Mouse (Mus musculus): ENCODE measurements around the gene Gkn3. TPM values are rescaled to one million over a fixed set of nuclear protein-coding genes. Genes with fewer than 3 reads are reported as not detected.
A peak's percentile ranks its signal among the peaks of the same experiment; 100 is the strongest.

The Gkn3 gene
- polyA plus RNA-seq, 1 experiment from 2014 or later, result 0.42 TPM

DNA sequence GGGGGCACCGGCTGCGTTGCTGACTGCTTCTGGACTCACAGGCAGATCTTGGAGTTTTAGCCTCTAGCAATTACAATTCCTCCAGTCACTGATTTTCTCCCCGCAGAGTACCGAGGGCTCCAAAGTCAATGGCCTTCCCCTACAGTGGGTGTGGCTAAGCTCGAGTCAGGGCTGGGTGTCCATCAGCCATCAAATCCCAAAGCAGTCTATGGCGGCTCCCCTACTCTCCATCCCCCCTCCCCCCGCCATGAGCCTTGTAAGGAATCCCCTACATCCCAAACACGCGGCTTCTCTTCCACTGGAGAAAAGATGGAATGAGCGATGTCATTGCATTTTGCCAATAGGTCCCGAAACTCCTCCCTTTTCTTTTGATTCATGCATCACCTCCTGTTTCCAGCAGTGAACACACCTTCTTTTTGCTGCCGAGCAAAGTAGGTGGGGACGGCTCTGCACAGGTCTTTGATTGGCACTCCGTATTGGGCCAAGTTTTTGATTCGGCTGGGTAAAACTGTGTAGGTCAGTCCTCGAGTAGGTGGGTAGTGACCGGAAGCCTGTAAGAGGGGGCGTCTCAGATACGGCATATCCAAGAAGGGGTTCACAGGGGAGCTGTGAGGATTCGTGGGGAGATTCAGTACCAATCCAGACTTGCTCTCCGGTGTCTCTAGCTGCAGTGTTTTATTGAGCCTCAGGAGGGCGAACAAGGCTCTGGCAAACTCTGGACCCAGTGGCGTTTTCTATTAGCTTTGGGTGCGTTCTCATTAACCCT, 4.6 kb downstream of the Gkn3 start:
- ATAC-seq (ENCODE audit: low FRiP score) (peak; percentile 30; the same call in 1 of the 2 replicates), DNase-seq (ENCODE audit: low spot score, missing footprints) (peak; percentile 86)
- Histone ChIP-seq H3K27ac (ENCODE audit: low read depth, low read length) (no peak overlapping the region), H3K27me3 (ENCODE audit: control insufficient read depth, insufficient read depth, low read length) (no peaks in the 10 kb centered on the region), H3K36me3 (ENCODE audit: control insufficient read depth, insufficient read depth, low read length) (no peaks in the 10 kb centered on the region), H3K4me1 (ENCODE audit: control insufficient read depth, insufficient read depth, low read length) (no peaks in the 10 kb centered on the region), H3K9ac (ENCODE audit: low read length) (no peak overlapping the region), H3K4me2 (peak overlapping the region; percentile 48), H3K9me3 (ENCODE audit: control insufficient read depth, low read length) (no peaks in the 10 kb centered on the region), H3K4me3 (ENCODE audit: low read depth, low read length) (peak overlapping the region; percentile 19)
- 9% methylated on average over 24 of the region's 24 CpGs for WGBS

DNA sequence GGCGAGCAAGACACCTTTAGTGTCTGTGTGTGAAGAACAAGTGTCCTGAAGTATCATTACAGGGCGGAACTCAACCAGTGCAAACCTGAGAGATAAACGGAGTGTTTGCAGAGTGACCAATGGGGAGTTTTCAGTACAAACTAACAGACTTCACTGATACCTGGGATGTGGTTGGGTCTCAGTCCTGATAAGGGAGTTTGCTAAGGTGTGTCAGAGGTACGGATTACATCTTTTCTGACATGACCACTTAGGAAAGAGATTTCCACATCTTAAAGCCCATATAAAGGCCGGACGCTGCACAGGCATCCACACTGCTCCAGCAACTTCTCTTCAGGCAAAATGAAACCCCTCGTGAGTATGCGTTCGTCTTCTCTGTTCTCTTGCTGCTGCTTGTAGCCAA, 15.7 kb downstream of the Gkn3 start, which contains the start of gene Gkn2:
Gkn2 (plus strand) TSS at position 301 of the 400 bp plus-strand sequence.
- H3K4me2 ChIP-seq, result no peak within 1 kb of the TSS
- H3K4me1 ChIP-seq (ENCODE audit: control insufficient read depth, insufficient read depth, low read length), result no peaks in the 10 kb centered on the region
- no peaks in the 10 kb centered on the region for H3K36me3 ChIP-seq (ENCODE audit: control insufficient read depth, insufficient read depth, low read length)
- no peak within 1 kb of the TSS for H3K9ac ChIP-seq (ENCODE audit: low read length)
- no peak within 1 kb of the TSS for H3K27ac ChIP-seq (ENCODE audit: low read depth, low read length)
- ATAC-seq (ENCODE audit: low FRiP score), result no peak
- no peak for DNase-seq (ENCODE audit: low spot score, missing footprints)
- no peaks in the 10 kb centered on the region for H3K9me3 ChIP-seq (ENCODE audit: control insufficient read depth, low read length)
- WGBS, result 93% methylated on average over 9 of the region's 9 CpGs
- no peak within 1 kb of the TSS for H3K4me3 ChIP-seq (ENCODE audit: low read depth, low read length)
- H3K27me3 ChIP-seq (ENCODE audit: control insufficient read depth, insufficient read depth, low read length), result no peaks in the 10 kb centered on the region

DNA sequence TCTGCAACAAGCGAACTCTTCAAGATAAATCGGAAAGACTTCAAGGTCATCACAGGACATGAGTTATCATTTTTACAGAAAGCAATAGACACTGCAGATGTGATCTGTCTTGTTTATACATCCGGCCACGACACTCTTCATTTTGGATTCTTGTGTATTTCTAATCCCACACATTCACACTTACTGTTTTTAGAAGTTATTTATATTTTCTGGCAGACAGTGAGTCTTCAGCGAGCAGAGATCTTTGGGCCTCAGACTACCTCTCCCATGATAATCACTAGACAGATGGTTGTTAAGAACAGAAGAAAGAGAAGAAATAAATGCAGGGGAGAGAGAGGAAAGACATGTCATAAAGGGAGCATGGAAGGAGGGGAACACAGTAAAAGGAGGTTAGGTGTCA, 19.5 kb downstream of the Gkn3 start:
- Histone ChIP-seq H3K36me3 (ENCODE audit: control insufficient read depth, insufficient read depth, low read length) (no peaks in the 10 kb centered on the region), H3K4me1 (ENCODE audit: control insufficient read depth, insufficient read depth, low read length) (no peaks in the 10 kb centered on the region), H3K27me3 (ENCODE audit: control insufficient read depth, insufficient read depth, low read length) (no peaks in the 10 kb centered on the region), H3K9me3 (ENCODE audit: control insufficient read depth, low read length) (no peaks in the 10 kb centered on the region), H3K4me2 (no peak overlapping the region), H3K27ac (ENCODE audit: low read depth, low read length) (no peak overlapping the region), H3K9ac (ENCODE audit: low read length) (no peak overlapping the region), H3K4me3 (ENCODE audit: low read depth, low read length) (no peak overlapping the region)
- ATAC-seq (ENCODE audit: low FRiP score) (no peak), DNase-seq (ENCODE audit: low spot score, missing footprints) (no peak)
- 93% methylated on average over 5 of the region's 5 CpGs for WGBS

DNA sequence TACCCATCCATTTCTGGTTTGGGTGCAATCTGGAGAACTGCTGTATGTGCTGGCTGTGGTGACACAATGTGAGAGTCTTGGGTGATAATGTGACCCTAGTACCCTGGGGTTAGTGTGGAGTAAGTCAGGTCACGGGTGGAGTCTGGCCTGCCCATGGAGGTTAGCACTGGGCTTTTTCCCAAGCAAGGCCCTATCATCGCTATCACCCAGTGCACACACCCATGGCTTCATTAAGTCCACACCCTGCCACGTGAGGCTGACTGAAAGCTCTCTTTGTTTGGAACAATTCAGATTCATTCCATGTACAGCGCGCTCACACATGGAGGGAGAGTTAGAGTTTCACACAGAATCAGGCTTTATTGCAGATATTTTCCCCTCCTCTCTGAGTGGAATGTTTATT, 34.3 kb downstream of the Gkn3 start:
- H3K27ac ChIP-seq (ENCODE audit: low read depth, low read length), result no peak overlapping the region
- no peak overlapping the region for H3K4me3 ChIP-seq (ENCODE audit: low read depth, low read length)
- no peak for DNase-seq (ENCODE audit: low spot score, missing footprints)
- no peaks in the 10 kb centered on the region for H3K36me3 ChIP-seq (ENCODE audit: control insufficient read depth, insufficient read depth, low read length)
- no peak overlapping the region for H3K4me2 ChIP-seq
- WGBS, result 80% methylated on average over 5 of the region's 5 CpGs
- no peaks in the 10 kb centered on the region for H3K4me1 ChIP-seq (ENCODE audit: control insufficient read depth, insufficient read depth, low read length)
- H3K27me3 ChIP-seq (ENCODE audit: control insufficient read depth, insufficient read depth, low read length), result no peaks in the 10 kb centered on the region
- H3K9ac ChIP-seq (ENCODE audit: low read length), result no peak overlapping the region
- no peak for ATAC-seq (ENCODE audit: low FRiP score)
- no peaks in the 10 kb centered on the region for H3K9me3 ChIP-seq (ENCODE audit: control insufficient read depth, low read length)

DNA sequence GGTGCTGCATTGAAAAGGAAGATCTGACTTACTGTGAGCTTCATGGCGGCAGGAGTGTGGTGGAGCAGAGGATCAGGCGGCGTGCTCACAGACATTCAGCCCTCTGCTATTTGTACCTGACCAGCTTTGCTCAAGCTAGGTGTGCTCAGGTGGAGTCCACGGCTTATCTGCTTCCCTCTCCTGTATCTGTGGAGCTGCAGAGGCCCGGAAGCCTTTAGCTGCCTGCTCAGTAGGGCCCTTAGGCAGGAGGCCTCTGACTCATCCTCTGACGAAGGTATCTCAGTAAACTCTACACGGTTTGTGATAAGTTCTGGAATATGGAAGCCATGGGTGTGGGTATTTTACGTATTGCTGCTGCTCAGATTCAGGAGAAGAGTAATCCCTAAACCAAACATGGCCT, 37.9 kb downstream of the Gkn3 start, which contains the start of gene Gkn1:
Gkn1 (minus strand) TSS at position 114 of the 400 bp plus-strand sequence.
- H3K4me1 ChIP-seq (ENCODE audit: control insufficient read depth, insufficient read depth, low read length), result no peaks in the 10 kb centered on the region
- DNase-seq (ENCODE audit: low spot score, missing footprints) (no peak), ATAC-seq (ENCODE audit: low FRiP score) (no peak)
- no peak within 1 kb of the TSS for H3K4me3 ChIP-seq (ENCODE audit: low read depth, low read length)
- H3K27ac ChIP-seq (ENCODE audit: low read depth, low read length), result no peak within 1 kb of the TSS
- H3K9ac ChIP-seq (ENCODE audit: low read length), result no peak within 1 kb of the TSS
- H3K4me2 ChIP-seq, result no peak within 1 kb of the TSS
- H3K36me3 ChIP-seq (ENCODE audit: control insufficient read depth, insufficient read depth, low read length), result no peaks in the 10 kb centered on the region
- H3K9me3 ChIP-seq (ENCODE audit: control insufficient read depth, low read length), result no peaks in the 10 kb centered on the region
- no peaks in the 10 kb centered on the region for H3K27me3 ChIP-seq (ENCODE audit: control insufficient read depth, insufficient read depth, low read length)
- 92% methylated on average over 8 of the region's 8 CpGs for WGBS

DNA sequence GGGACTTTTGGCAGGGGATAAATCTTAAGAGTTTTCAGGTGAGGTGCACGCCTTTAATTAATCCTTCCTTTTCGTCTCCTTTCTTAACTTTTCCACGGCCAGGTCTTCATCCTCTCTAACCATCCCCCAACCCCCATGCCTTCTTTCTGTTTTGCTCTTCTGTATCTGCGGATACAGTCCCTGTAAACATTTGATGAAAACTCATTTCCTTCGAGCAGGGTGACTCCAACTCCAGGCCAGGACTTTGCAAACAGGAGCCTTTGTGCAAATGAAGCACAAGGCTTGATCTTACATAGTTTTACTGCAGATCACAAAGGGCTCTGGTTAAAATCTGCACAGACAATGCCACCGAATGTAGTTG, 52.8 kb downstream of the Gkn3 start:
- Histone ChIP-seq H3K9ac (ENCODE audit: low read length) (no peak overlapping the region), H3K4me3 (ENCODE audit: low read depth, low read length) (no peak overlapping the region), H3K9me3 (ENCODE audit: control insufficient read depth, low read length) (no peaks in the 10 kb centered on the region), H3K27me3 (ENCODE audit: control insufficient read depth, insufficient read depth, low read length) (no peaks in the 10 kb centered on the region), H3K36me3 (ENCODE audit: control insufficient read depth, insufficient read depth, low read length) (no peaks in the 10 kb centered on the region), H3K27ac (ENCODE audit: low read depth, low read length) (no peak overlapping the region), H3K4me1 (ENCODE audit: control insufficient read depth, insufficient read depth, low read length) (peaks cover 9% of the 10 kb centered on the region), H3K4me2 (no peak overlapping the region)
- 34% methylated on average over 6 of the region's 6 CpGs for WGBS
- DNase-seq (ENCODE audit: low spot score, missing footprints) (no peak), ATAC-seq (ENCODE audit: low FRiP score) (peak; percentile 23; the same call in 1 of the 2 replicates)

DNA sequence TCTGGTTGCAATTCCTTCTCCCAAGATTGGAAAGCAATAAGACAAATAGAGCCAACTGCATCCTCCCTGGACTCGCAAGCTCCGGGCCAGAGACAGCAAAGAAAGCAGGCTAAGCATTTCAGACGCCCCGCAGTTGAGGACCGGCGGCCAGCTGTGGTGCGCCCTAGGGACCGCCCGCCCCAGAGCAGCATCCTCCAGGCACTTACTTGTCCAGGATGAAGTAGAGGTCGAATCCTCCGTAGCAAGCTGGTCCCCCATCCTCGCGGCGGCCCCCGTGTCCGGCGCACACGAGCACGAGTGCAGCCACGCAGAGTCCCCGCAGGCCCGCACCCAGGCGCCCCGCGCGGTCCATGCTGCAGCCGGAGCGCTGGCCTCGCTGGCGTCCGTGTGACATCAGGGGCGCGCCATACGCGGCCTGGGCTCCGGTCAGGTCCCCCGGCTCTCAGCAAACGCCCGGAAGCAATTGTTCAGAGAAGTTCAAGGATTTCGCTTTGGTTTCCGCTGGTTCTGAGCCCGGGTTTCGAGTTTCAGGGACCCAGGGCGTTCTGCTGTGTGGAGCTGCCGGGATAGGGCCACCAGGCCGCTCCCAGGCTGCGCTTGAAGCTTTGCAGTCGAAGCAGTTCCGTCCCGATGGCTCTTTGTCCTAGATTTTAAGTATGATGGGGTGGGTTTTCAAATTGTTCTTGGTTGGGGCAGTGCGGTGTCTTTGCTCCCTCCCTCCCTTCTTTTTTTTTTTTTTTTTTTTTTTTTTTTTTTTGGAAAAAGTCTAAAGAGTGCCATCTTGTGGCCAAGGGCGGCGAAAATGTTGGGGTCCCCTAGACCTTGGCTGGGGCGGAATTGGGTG, 53.4 kb downstream of the Gkn3 start, which contains the start of gene Antxr1:
Antxr1 (minus strand) TSS at position 731 of the 844 bp plus-strand sequence.
- Histone ChIP-seq H3K27me3 (ENCODE audit: control insufficient read depth, insufficient read depth, low read length) (no peaks in the 10 kb centered on the region), H3K4me2 (peak within 1 kb of the TSS; percentile 82), H3K9ac (ENCODE audit: low read length) (peak within 1 kb of the TSS; percentile 90), H3K4me1 (ENCODE audit: control insufficient read depth, insufficient read depth, low read length) (peaks cover 9% of the 10 kb centered on the region), H3K36me3 (ENCODE audit: control insufficient read depth, insufficient read depth, low read length) (no peaks in the 10 kb centered on the region), H3K27ac (ENCODE audit: low read depth, low read length) (peak within 1 kb of the TSS; percentile 49; the same call in 1 of the 2 replicates), H3K4me3 (ENCODE audit: low read depth, low read length) (peak within 1 kb of the TSS; percentile 66), H3K9me3 (ENCODE audit: control insufficient read depth, low read length) (no peaks in the 10 kb centered on the region)
- WGBS, result under 1% methylated on average over 54 of the region's 54 CpGs
- DNase-seq (ENCODE audit: low spot score, missing footprints), result peak; percentile 98
- ATAC-seq (ENCODE audit: low FRiP score), result peak; percentile 83

DNA sequence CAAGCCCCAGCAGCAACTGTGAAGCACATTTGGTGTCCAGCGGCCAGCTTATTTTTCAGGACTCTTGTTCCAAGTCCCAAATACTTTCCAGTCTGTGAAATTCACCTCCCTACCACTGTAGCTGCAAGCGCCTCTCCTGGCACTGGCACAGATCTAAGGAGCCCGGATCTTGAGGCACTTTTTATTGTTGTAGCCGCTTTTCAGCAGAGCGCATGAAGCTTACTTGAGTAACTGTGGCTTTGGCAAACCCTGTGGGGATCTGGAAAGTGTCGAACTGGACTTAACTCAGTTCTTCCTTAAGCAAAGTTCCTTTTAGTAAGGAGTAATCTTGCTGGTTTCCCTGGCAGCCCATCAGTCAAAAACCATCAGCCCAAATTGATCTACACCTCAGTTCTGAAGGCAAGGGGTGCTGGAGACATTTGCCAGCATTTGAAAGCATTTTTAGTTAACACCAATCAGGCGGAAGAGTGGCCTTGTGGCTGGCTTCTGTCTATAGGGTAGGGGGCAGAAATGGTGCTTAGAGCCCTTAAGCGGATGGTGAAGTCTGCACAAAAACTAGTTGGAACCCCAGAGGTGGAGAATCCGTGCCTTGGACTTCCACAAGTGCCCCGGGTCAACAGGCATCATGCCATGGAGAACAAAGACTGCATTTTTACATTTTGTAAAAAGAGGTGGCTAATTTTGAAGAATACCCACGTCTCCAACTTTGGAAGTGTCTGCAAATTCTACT, 54.2 kb downstream of the Gkn3 start:
- DNase-seq (ENCODE audit: low spot score, missing footprints) (peak; percentile 93), ATAC-seq (ENCODE audit: low FRiP score) (no peak)
- Histone ChIP-seq H3K9ac (ENCODE audit: low read length) (peak overlapping the region; percentile 90), H3K4me3 (ENCODE audit: low read depth, low read length) (peak overlapping the region; percentile 66), H3K4me2 (peak overlapping the region; percentile 82), H3K36me3 (ENCODE audit: control insufficient read depth, insufficient read depth, low read length) (no peaks in the 10 kb centered on the region), H3K27me3 (ENCODE audit: control insufficient read depth, insufficient read depth, low read length) (no peaks in the 10 kb centered on the region), H3K4me1 (ENCODE audit: control insufficient read depth, insufficient read depth, low read length) (peaks cover 9% of the 10 kb centered on the region), H3K27ac (ENCODE audit: low read depth, low read length) (no peak overlapping the region), H3K9me3 (ENCODE audit: control insufficient read depth, low read length) (no peaks in the 10 kb centered on the region)
- 11% methylated on average over 11 of the region's 11 CpGs for WGBS

Measured in midbrain, embryonic 11.5 days (tissue).